Mouse (Mus musculus) hindbrain, embryonic 16.5 days (tissue): ENCODE measurements around the gene Mrtfa. TPM values are rescaled to one million over a fixed set of nuclear protein-coding genes. Genes with fewer than 3 reads are reported as not detected.

Experiments used
- ATAC-seq: fragments of 200-750 bp; cut with Nextera tagmentation; 2 replicates; pipeline ENCODE4 v1.8.0; 2017; ENCODE audit warnings: moderate TSS enrichment, moderate library complexity
- H3K27ac ChIP-seq: fragments of 300-500 bp; sonication (generic); 2 replicates; pipeline ENCODE4 v1.5.1; 2014; ENCODE audit warnings: low read depth, mild to moderate bottlenecking, control low read depth, low read length, moderate library complexity
- H3K27me3 ChIP-seq: fragments of 300-500 bp; sonication (generic); replicated peaks from 2 replicates; pipeline ENCODE4 v1.6.1; 2014; ENCODE audit warnings: low read length; ENCODE audit not compliant: control insufficient read depth, insufficient read depth
- H3K36me3 ChIP-seq: fragments of 300-500 bp; sonication (generic); 2 replicates; pipeline ENCODE4 v1.6.1; 2014; ENCODE audit warnings: mild to moderate bottlenecking, low read length, moderate library complexity, mixed read lengths; ENCODE audit not compliant: control insufficient read depth, insufficient read depth
- H3K4me1 ChIP-seq: fragments of 300-500 bp; sonication (generic); 2 replicates; pipeline ENCODE4 v1.6.1; 2014; ENCODE audit warnings: low read depth, low read length; ENCODE audit not compliant: control insufficient read depth, insufficient read depth
- H3K4me2 ChIP-seq: fragments of 300-500 bp; sonication (generic); 2 replicates; pipeline ENCODE4 v1.6.1; 2014; ENCODE audit warnings: mild to moderate bottlenecking, low read length, control low read depth, moderate library complexity
- H3K4me3 ChIP-seq: fragments of 300-500 bp; sonication (generic); 2 replicates; pipeline ENCODE4 v1.5.1; 2014; ENCODE audit warnings: mild to moderate bottlenecking, low read length, control low read depth, moderate library complexity
- H3K9ac ChIP-seq: fragments of 300-500 bp; sonication (generic); 2 replicates; pipeline ENCODE4 v1.6.1; 2014; ENCODE audit warnings: low read depth, mild to moderate bottlenecking, control low read depth, low read length, moderate library complexity
- H3K9me3 ChIP-seq: fragments of 300-500 bp; sonication (generic); 2 replicates; pipeline ENCODE4 v1.6.1; 2014; ENCODE audit warnings: mild to moderate bottlenecking, low read length, moderate library complexity; ENCODE audit not compliant: control insufficient read depth
- WGBS: fragments of 180-500 bp; shearing (Covaris S2); extraction: QIAGEN DNeasy Blood & Tissue Kit; methylation state at CpG from one replicate; pipeline ENCODE4 v1.1.7; 2014; 5-methylcytosine and 5-hydroxymethylcytosine counted together
- polyA plus RNA-seq: library from polyadenylated mRNA; unstranded; fragments of >200 nt; fragmentation: Nextera tagmentation; extraction: Ambion mirVana; gene quantifications from 2 replicates; pipeline ENCODE4 v1.2.1, GENCODE M21; 2015

Mrtfa gene
- polyA plus RNA-seq, 1 experiment from 2014 or later, result 24.1 TPM

DNA sequence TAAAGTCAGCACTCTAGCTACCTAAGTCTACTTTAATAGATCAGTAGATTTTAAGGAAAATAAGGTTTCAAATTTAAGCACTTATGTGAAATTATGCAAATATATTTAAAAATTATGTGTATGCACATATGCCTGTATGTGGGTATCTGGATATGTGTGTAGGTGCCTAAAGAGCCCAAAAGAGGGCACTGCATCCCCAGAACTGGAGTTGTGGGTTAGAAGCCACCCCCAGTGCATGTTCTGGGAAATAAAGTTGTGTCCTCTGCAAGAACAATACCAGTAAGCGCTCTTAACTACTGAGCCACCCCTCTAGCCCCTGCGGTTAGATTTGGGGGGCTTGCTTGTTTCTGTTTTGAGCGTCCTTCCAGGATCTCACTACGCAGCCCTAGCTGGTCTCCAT lies 113.0 kb downstream of the Mrtfa start:
- H3K36me3 ChIP-seq, result no peaks in the 10 kb centered on the region; the same call in 1 of the 2 replicates
- H3K27me3 ChIP-seq, result no peaks in the 10 kb centered on the region
- 96% methylated on average over 4 of the region's 4 CpGs for WGBS
- ATAC-seq, result no peak
- H3K4me2 ChIP-seq, result no peak overlapping the region
- H3K9ac ChIP-seq, result no peak overlapping the region
- H3K27ac ChIP-seq, result no peak overlapping the region
- no peaks in the 10 kb centered on the region for H3K4me1 ChIP-seq
- H3K9me3 ChIP-seq, result no peaks in the 10 kb centered on the region
- no peak overlapping the region for H3K4me3 ChIP-seq

- ATAC-seq, result no peak
- 84% methylated on average over 1 of the region's 1 CpGs for WGBS
- Histone ChIP-seq H3K9me3 (no peaks in the 10 kb centered on the region), H3K4me3 (no peak overlapping the region), H3K9ac (no peak overlapping the region), H3K27me3 (no peaks in the 10 kb centered on the region), H3K36me3 (no peaks in the 10 kb centered on the region; the same call in 1 of the 2 replicates), H3K4me2 (no peak overlapping the region), H3K27ac (no peak overlapping the region), H3K4me1 (no peaks in the 10 kb centered on the region)
These were observed 116.0 kb downstream of the Mrtfa start for GRCm38 (mm10) chr15:81074543-81074942.

- 59% methylated on average over 2 of the region's 2 CpGs for WGBS
- Histone ChIP-seq H3K27me3 (no peaks in the 10 kb centered on the region), H3K9me3 (no peaks in the 10 kb centered on the region), H3K27ac (no peak overlapping the region), H3K4me3 (no peak overlapping the region), H3K9ac (no peak overlapping the region), H3K4me1 (no peaks in the 10 kb centered on the region), H3K36me3 (no peaks in the 10 kb centered on the region; the same call in 1 of the 2 replicates), H3K4me2 (no peak overlapping the region)
- ATAC-seq, result no peak
These were observed 116.8 kb downstream of the Mrtfa start for GRCm38 (mm10) chr15:81073751-81074150.

DNA sequence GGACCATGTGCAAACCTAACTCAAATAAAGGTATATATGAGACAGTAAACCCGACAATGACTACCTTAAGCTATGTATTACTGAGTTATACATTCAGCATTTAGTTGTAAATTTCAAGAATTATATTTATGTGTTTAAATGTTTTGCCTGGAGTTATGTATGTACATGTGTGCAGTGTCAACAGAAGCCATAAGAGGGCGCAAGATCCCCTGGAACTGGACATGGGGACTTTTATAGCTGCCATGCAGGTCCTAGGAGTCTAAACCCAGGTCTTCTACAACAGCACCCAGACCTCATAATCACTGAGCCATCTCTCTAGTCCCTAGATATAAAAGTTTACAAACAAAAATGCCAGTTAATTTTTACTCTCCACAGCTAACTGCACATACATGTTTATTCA lies 117.8 kb downstream of the Mrtfa start:
- 79% methylated on average over 2 of the region's 2 CpGs for WGBS
- Histone ChIP-seq H3K36me3 (no peaks in the 10 kb centered on the region; the same call in 1 of the 2 replicates), H3K9me3 (no peaks in the 10 kb centered on the region), H3K27me3 (no peaks in the 10 kb centered on the region), H3K4me1 (no peaks in the 10 kb centered on the region), H3K4me3 (no peak overlapping the region), H3K9ac (no peak overlapping the region), H3K4me2 (no peak overlapping the region), H3K27ac (no peak overlapping the region)
- ATAC-seq, result no peak

- 87% methylated on average over 1 of the region's 1 CpGs for WGBS
- H3K36me3 ChIP-seq, result no peaks in the 10 kb centered on the region; the same call in 1 of the 2 replicates
These were observed 120.1 kb downstream of the Mrtfa start for GRCm38 (mm10) chr15:81070470-81070869.

DNA sequence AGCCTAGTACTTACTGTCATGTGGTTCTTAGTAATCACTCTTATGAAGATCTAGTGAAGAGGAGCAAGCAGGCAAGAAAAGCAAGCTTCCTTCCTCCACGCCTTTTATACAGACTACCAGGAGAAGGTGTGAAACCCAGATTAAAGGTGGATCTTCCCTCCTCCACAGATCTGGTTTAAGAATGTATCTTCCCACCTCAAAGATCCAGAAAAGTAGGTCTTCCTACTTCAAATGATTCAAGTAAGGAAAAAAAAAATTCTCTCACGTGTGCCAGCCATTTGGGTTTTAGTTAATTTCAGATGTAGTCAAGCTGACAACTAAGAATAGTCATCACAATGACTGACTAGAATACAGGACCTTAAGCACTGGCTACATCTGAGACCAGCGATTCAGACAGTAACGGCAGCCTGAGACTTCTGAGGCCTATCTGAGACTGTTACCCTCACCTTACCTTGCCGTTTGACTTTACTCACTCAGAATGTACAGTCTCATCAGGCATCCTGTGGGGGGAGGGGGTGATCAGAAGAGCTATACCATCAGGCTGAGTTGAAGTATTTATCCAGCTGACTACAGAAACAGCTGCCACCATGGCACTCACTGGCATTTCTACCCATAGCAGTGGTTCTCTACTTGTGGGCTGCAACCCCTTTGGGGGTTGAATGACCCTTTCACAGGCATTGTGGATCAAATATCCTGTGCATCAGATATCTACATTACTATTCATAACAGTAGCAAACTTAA lies 121.7 kb downstream of the Mrtfa start:
- no peak for ATAC-seq
- Histone ChIP-seq H3K9ac (no peak overlapping the region), H3K4me2 (no peak overlapping the region), H3K36me3 (no peaks in the 10 kb centered on the region), H3K9me3 (no peaks in the 10 kb centered on the region), H3K27me3 (no peaks in the 10 kb centered on the region), H3K27ac (no peak overlapping the region), H3K4me3 (no peak overlapping the region), H3K4me1 (no peaks in the 10 kb centered on the region)
- WGBS, result 96% methylated on average over 5 of the region's 5 CpGs

More at GRCm38 (mm10) chr15:81070470-81070869, 120.1 kb downstream of the Mrtfa start:
- H3K27ac ChIP-seq, result no peak overlapping the region
- no peaks in the 10 kb centered on the region for H3K27me3 ChIP-seq
- H3K9ac ChIP-seq, result no peak overlapping the region
- ATAC-seq, result no peak
- H3K4me2 ChIP-seq, result no peak overlapping the region
- no peaks in the 10 kb centered on the region for H3K4me1 ChIP-seq
- H3K9me3 ChIP-seq, result no peaks in the 10 kb centered on the region
- H3K4me3 ChIP-seq, result no peak overlapping the region

GRCm38 (mm10) chr15:81067761-81068160 lies 122.8 kb downstream of the Mrtfa start:
- Histone ChIP-seq H3K9ac (no peak overlapping the region), H3K4me1 (peaks cover 1% of the 10 kb centered on the region), H3K4me3 (no peak overlapping the region), H3K4me2 (no peak overlapping the region), H3K9me3 (no peaks in the 10 kb centered on the region), H3K36me3 (no peaks in the 10 kb centered on the region), H3K27me3 (no peaks in the 10 kb centered on the region), H3K27ac (no peak overlapping the region)
- no peak for ATAC-seq
- 90% methylated on average over 3 of the region's 3 CpGs for WGBS

DNA sequence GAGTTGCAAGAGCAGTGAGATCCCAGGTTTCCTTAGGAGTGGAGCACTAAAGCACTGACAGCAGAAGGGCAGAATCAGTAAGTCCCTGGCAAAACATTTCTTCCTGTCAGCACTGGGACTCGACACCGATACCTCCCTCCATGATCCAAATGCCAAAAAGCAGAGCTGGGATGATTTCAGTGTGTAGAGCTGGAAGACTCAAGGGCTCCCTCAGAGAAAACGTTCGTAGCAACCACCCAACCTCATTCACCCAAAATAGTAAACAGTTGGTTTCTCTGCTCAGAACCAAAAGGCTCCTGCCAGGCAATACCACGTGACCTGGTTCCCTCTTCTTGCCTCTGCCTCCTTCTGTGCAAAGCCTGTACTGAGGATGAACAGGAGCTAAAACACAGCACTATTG lies 123.6 kb downstream of the Mrtfa start:
- ATAC-seq, result no peak
- Histone ChIP-seq H3K36me3 (no peaks in the 10 kb centered on the region), H3K27ac (no peak overlapping the region), H3K4me2 (no peak overlapping the region), H3K9me3 (no peaks in the 10 kb centered on the region), H3K4me3 (no peak overlapping the region), H3K9ac (no peak overlapping the region), H3K27me3 (no peaks in the 10 kb centered on the region), H3K4me1 (peaks cover 9% of the 10 kb centered on the region)
- WGBS, result 69% methylated on average over 5 of the region's 5 CpGs

DNA sequence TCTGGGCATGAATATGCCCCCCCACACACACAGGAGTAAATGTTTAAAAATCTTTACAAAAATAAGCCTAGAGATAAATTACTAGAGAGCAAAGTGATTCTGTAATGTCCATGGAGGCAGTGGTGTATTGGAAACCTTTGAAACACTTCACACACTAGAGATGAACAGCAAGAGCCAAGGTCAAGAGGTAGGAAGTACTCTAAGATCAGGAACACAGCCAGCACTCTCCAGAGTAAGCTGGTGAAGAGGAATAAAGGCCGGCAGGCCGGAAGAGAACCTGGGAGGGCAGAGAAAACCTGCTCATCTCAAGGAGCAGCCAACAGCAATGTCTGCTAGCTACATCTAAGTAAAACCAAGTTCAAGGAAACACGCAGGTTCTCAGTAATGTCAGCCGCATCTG lies 125.9 kb downstream of the Mrtfa start:
- H3K9me3 ChIP-seq, result no peaks in the 10 kb centered on the region
- no peak for ATAC-seq
- H3K9ac ChIP-seq, result no peak overlapping the region
- 92% methylated on average over 4 of the region's 4 CpGs for WGBS
- no peak overlapping the region for H3K4me2 ChIP-seq
- H3K27me3 ChIP-seq, result no peaks in the 10 kb centered on the region
- H3K36me3 ChIP-seq, result no peaks in the 10 kb centered on the region
- no peak overlapping the region for H3K27ac ChIP-seq
- no peak overlapping the region for H3K4me3 ChIP-seq
- peaks cover 9% of the 10 kb centered on the region for H3K4me1 ChIP-seq
